Mouse (Mus musculus) ES-E14 (cell line): ENCODE measurements around the gene Emx1. TPM values are rescaled to one million over a fixed set of nuclear protein-coding genes. Genes with fewer than 3 reads are reported as not detected.
"Not testable (repeated sequence)": the region's sequence is repeated elsewhere in the genome, so short reads cannot be mapped to it uniquely, and the experiment has no call there.

Source experiments
- DNase-seq: peaks from one replicate; pipeline ENCODE4 v3.0.0-alpha.2; 2013; ENCODE audit warnings: low read depth, low spot score
- H3K27ac ChIP-seq: 2 replicates; pipeline ENCODE4 v1.5.1; 2012; ENCODE audit warnings: low read depth, mild to moderate bottlenecking, low read length, moderate library complexity, mixed read lengths; ENCODE audit not compliant: poor library complexity, insufficient read depth, severe bottlenecking
- H3K36me3 ChIP-seq: 2 replicates; pipeline ENCODE4 v1.6.1; 2012; ENCODE audit warnings: mild to moderate bottlenecking, low read length, moderate library complexity, mixed read lengths; ENCODE audit not compliant: control insufficient read depth, poor library complexity, insufficient read depth, severe bottlenecking
- H3K4me1 ChIP-seq, 2 experiments: fragments of 150-350 bp in 1 of 2; sonication (generic) in 1 of 2; 2 replicates each; pipeline ENCODE4 v1.6.1; 2012; ENCODE audit warnings: low read length in 2 of 2, mild to moderate bottlenecking in 1 of 2, mixed read lengths in 1 of 2; ENCODE audit not compliant: control insufficient read depth in 2 of 2, insufficient read depth in 2 of 2, poor library complexity in 1 of 2
- H3K4me3 ChIP-seq, 2 experiments: fragments of 150-350 bp in 1 of 2; sonication (generic) in 1 of 2; 2 replicates each; pipeline ENCODE4 v1.5.1; 2012; ENCODE audit warnings: low read length in 2 of 2, low read depth in 1 of 2, mild to moderate bottlenecking in 1 of 2, mixed read lengths in 1 of 2; ENCODE audit not compliant: insufficient read depth in 1 of 2, poor library complexity in 1 of 2, severe bottlenecking in 1 of 2
- H3K9ac ChIP-seq: 2 replicates; pipeline ENCODE4 v1.6.1; 2012; ENCODE audit warnings: low read depth, mild to moderate bottlenecking, low read length, mixed read lengths; ENCODE audit not compliant: poor library complexity, insufficient read depth, severe bottlenecking
- H3K9me3 ChIP-seq: fragments of 150-350 bp; sonication (generic); 2 replicates; pipeline ENCODE4 v1.6.1; 2012; ENCODE audit warnings: low read depth, mild to moderate bottlenecking, low read length; ENCODE audit not compliant: control insufficient read depth, insufficient read depth
- CHD2 ChIP-seq: IDR thresholded peaks from 2 replicates; pipeline ENCODE4 v1.6.1; 2014; ENCODE audit warnings: mild to moderate bottlenecking, low read depth, low read length, inconsistent platforms
- HCFC1 ChIP-seq: IDR thresholded peaks from 2 replicates; pipeline ENCODE4 v1.6.1; 2012; ENCODE audit warnings: low read length, inconsistent platforms, borderline replicate concordance; ENCODE audit not compliant: insufficient read depth
- MAFK ChIP-seq: IDR thresholded peaks from 2 replicates; pipeline ENCODE4 v1.6.1; 2014; ENCODE audit warnings: mild to moderate bottlenecking, low read depth, low read length, inconsistent platforms; ENCODE audit not compliant: insufficient read depth
- ZC3H11A ChIP-seq: IDR thresholded peaks from 2 replicates; pipeline ENCODE4 v1.6.1; 2012; ENCODE audit warnings: low read depth, mild to moderate bottlenecking, inconsistent platforms, low read length, borderline replicate concordance
- ZNF384 ChIP-seq: IDR thresholded peaks from 2 replicates; pipeline ENCODE4 v1.6.1; 2012; ENCODE audit warnings: low read depth, low read length, inconsistent platforms
- in situ Hi-C, 2 experiments: fragments of 600-800 bp; cut with MboI; formaldehyde crosslinking; loops; one replicate each; pipeline ENCODE4 v1.15.1; 2025; ENCODE audit warnings: low sequenced_read_pairs in 2 of 2, inconsistent platforms in 1 of 2; ENCODE audit not compliant: unreplicated experiment in 2 of 2
- total RNA-seq: library from RNA; depleted of rRNA; stranded (reverse); fragments of 300-350 nt; gene quantifications from 2 replicates; pipeline ENCODE4 v1.2.3, GENCODE M21; 2012

Gene Emx1
- total RNA-seq, 1 experiment: not detected

- H3K4me1 ChIP-seq: peaks cover 6 to 8% of the 10 kb centered on the region in 2 experiments; a peak in 3 of 4 replicates
- no peaks in the 10 kb centered on the region for H3K36me3 ChIP-seq
- TF ChIP-seq MAFK: no peak
- in situ Hi-C loops: loop anchor here in 1 of 2 experiments (25.0 kb wide), 1 partner anchor 262 kb away; the partner anchor contains the start of gene Noto
- DNase-seq: no peak
- H3K4me3 ChIP-seq: no peak overlapping the region
- no peaks in the 10 kb centered on the region for H3K9me3 ChIP-seq
- no peak overlapping the region for H3K9ac ChIP-seq
- no peak overlapping the region for H3K27ac ChIP-seq
Measured at GRCm38 (mm10) chr6:85150386-85150785, 36.9 kb upstream of the Emx1 start.

GRCm38 (mm10) chr6:85153970-85154540 is 33.2 kb upstream of the Emx1 start:
- Histone ChIP-seq H3K4me1 (no peaks in the 10 kb centered on the region), H3K9me3 (no peaks in the 10 kb centered on the region), H3K27ac (no peak overlapping the region), H3K9ac (no peak overlapping the region), H3K4me3 (no peak overlapping the region), H3K36me3 (no peaks in the 10 kb centered on the region)
- in situ Hi-C loops: loop anchor here in 1 of 2 experiments (25.0 kb wide), 1 partner anchor 258 kb away; the partner anchor contains the start of gene Noto
- DNase-seq: peak; percentile 79
- TF ChIP-seq ZC3H11A: peak; percentile 43; the same call in 1 of the 2 replicates
- no peak for TF ChIP-seq CHD2

- Histone ChIP-seq H3K4me1 (no peaks in the 10 kb centered on the region), H3K9me3 (no peaks in the 10 kb centered on the region), H3K9ac (peak overlapping the region; percentile 9; the same call in 1 of the 2 replicates), H3K36me3 (no peaks in the 10 kb centered on the region), H3K4me3 (peak overlapping the region; percentile 48 to 70), H3K27ac (no peak overlapping the region)
- in situ Hi-C loops: loop anchor here in 1 of 2 experiments (25.0 kb wide), 1 partner anchor 257 kb away; the partner anchor contains the start of gene Noto
- peak; percentile 58 for DNase-seq
- TF ChIP-seq MAFK (no peak), ZNF384 (no peak), HCFC1 (no peak), ZC3H11A (no peak), CHD2 (no peak)
Measured at GRCm38 (mm10) chr6:85154861-85155528, 32.2 kb upstream of the Emx1 start.

- H3K9ac ChIP-seq, H3K4me3 ChIP-seq, H3K4me1 ChIP-seq, H3K36me3 ChIP-seq, DNase-seq, H3K9me3 ChIP-seq, H3K27ac ChIP-seq: not testable (repeated sequence)
- in situ Hi-C loops: loop anchor here in 1 of 2 experiments (25.0 kb wide), 1 partner anchor 256 kb away; the partner anchor contains the start of gene Noto
Measured at GRCm38 (mm10) chr6:85156551-85156950, 30.7 kb upstream of the Emx1 start.

GRCm38 (mm10) chr6:85158040-85158804 is 29.0 kb upstream of the Emx1 start:
- not testable (repeated sequence) for H3K27ac ChIP-seq, H3K4me1 ChIP-seq, H3K9me3 ChIP-seq, DNase-seq, H3K4me3 ChIP-seq, H3K36me3 ChIP-seq, H3K9ac ChIP-seq
- in situ Hi-C loops: loop anchor here in 1 of 2 experiments (25.0 kb wide), 1 partner anchor 254 kb away; the partner anchor contains the start of gene Noto
